Mouse (Mus musculus) left cerebral cortex, adult 8-10 months (tissue): ENCODE data around the gene Obox2. TPM values are rescaled to one million over a fixed set of nuclear protein-coding genes. Genes with fewer than 3 reads are reported as not detected.
"Not testable (repeated sequence)": the region's sequence is repeated elsewhere in the genome, so short reads cannot be mapped to it uniquely, and the experiment has no call there.

Experiments used
- DNase-seq, 2 experiments: peaks; one replicate each; pipeline ENCODE4 v3.0.0; 2022; ENCODE audit warnings: low spot score in 2 of 2
- total RNA-seq, 4 experiments: library from RNA; stranded (reverse); gene quantifications; 2 replicates each; pipeline ENCODE4 v1.2.4; 2022

The Obox2 gene
- not detected for total RNA-seq

- not testable (repeated sequence) for DNase-seq
Measured at GRCm38 (mm10) chr7:15388421-15388998, at the start of gene Obox2, which contains the start of gene Obox1. Obox2 (plus strand) TSS chr7:15388721. Obox1 (plus strand) TSS chr7:15388948.

- DNase-seq: not testable (repeated sequence)
Measured at GRCm38 (mm10) chr7:15399147-15399874, 10.8 kb downstream of the Obox2 start.

- not testable (repeated sequence) for DNase-seq
Measured at GRCm38 (mm10) chr7:15406816-15407215, 18.3 kb downstream of the Obox2 start.

GRCm38 (mm10) chr7:15418046-15418445, 29.5 kb downstream of the Obox2 start:
- DNase-seq: not testable (repeated sequence)

GRCm38 (mm10) chr7:15425537-15425936, 37.0 kb downstream of the Obox2 start:
- not testable (repeated sequence) for DNase-seq

Other genes starting within 250 kb of the Obox2 start
- not detected for gene Obox1, start 227 bp downstream of the Obox2 start, total RNA-seq